Mouse (Mus musculus): ENCODE data around the gene Chtf18. TPM values are rescaled to one million over a fixed set of nuclear protein-coding genes. Genes with fewer than 3 reads are reported as not detected.

Chtf18 gene
- polyA plus RNA-seq (2015; fragmentation: Nextera tagmentation; extraction: Ambion mirVana), result 24.8 and 25.4 TPM in 2 replicates

DNA sequence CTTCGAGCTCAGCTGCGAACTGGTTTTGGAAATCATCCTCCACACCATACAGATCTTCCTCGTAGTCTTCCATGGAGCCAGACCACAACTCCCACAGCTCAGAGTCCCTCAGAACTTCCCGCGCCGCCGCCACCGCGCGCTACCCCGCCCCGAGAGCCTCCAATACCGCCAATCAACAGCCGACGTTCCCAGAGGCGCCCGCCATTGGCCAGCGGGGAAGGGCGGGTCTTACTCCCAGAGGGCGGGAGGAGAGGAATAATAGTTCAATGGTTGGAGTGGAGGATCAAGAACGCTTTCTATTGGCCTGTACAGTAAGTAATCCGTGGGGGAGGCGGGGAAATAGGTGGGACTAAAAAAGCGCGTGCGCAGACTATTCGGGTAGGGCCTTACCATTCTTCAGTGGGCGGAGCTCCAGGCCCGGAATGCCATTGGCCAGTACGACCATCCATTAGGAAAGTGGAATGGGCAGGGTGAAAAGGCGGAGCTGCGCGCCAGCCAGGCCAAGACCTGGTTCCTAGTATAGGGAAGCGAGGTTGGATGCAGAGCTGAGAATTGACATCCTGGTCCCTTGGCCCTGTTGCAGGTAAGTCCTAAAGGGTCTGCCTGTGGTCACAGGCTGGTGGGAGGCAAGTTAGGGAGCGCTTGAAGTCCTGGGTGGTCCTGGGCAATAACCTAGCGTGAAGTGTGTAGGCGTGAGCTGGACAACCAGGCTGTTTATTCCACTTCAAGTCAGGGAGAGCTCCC, at the start of gene Chtf18, which contains the start of gene Rpusd1:
TSS of gene Chtf18 (minus strand) at position 155 of the 744 bp plus-strand sequence.
TSS of gene Rpusd1 (plus strand) at position 406 of the 744 bp plus-strand sequence.
- Histone ChIP-seq H3K4me1 (replicated peaks) (peaks cover 44% of the 10 kb centered on the region), H3K27ac (peak within 1 kb of the TSS; percentile 43; the same call in 1 of the 2 replicates), H3K4me3 (replicated peaks) (peak within 1 kb of the TSS; percentile 79), H3K9me3 (replicated peaks) (no peaks in the 10 kb centered on the region), H3K9ac (peak within 1 kb of the TSS; percentile 86), H3K4me2 (peak within 1 kb of the TSS; percentile 92), H3K36me3 (peaks cover 35% of the 10 kb centered on the region), H3K27me3 (no peaks in the 10 kb centered on the region)
- ATAC-seq (ENCODE audit: low read depth) (peak; percentile 97), DNase-seq (peak; percentile 100)
- 2% methylated on average over 37 of the region's 37 CpGs for WGBS (ENCODE audit: insufficient replicate concordance)

DNA sequence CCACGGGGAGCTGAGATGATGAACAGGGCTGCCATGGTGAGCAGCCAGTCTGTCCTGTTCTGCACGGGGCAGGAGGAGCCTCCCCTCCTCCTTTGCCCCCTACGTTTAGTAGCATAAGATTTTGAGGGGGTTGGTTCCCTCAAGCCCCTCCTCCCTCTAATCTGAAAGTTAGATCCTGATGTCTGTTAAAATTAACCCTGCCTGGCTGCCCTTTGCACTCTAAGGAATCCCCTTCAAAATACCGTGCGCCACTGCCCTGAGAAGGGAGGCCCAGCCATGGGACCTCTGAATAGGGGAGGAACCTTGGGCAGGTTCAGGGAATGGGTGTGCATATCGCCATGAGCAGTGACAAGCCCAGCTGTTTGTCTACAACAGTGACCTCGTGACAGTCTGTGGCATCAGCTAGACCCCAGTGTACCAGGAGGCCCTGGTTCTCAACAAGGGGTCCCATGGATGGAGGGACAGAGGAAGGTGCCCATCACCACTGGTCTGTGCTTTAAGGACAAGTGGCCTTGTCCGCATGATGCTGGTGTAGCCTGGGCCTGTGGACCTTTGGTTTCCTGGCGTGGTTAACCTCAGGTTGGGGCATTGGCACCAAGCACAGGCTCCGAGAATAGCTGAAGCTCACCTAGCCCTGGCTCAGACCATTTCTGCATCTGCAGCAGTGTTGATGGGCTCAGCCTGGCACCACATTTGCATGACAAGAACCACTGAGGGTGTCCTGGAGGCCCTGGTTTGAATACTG, 48.3 kb upstream of the Chtf18 start:
- Histone ChIP-seq H3K9ac (peak overlapping the region; percentile 26; the same call in 1 of the 2 replicates), H3K4me2 (peak overlapping the region; percentile 79; the same call in 1 of the 2 replicates)
- ATAC-seq (ENCODE audit: low read depth), result no peak

DNA sequence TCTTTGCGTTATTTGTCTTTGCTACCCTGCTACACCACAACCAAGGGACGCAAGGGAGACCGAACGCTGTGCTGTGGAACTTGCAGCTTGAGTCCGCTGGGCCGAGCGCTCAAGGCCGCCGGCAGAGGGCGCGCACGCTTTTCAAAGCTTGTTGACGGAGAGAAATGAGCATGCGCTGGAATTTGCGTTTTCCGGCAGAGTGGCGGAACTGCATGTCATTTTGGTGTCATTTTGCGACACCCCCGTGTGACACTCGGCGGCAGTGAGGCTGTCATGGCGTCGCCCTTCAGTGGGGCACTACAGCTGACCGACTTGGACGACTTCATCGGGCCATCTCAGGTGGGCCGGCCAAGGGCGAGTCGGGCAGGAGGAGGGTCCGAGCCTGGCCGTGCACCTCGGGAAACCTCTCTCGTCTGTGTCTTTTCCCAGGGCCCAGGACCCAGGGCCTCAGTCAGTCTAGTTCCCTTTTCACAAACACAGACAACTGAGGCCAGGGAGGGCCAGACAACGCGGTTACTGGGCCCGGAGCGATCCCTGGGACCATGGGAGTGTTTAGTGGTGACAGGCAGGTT, 46.4 kb upstream of the Chtf18 start, which contains the start of gene Narfl:
TSS of gene Narfl (plus strand) at position 228 of the 572 bp plus-strand sequence.
- peaks cover 19% of the 10 kb centered on the region for H3K36me3 ChIP-seq
- H3K27me3 ChIP-seq, result peaks cover 11% of the 10 kb centered on the region
- ATAC-seq (ENCODE audit: low read depth), result peak; percentile 82

More for the DNA sequence above, 48.3 kb upstream of the Chtf18 start:
- Histone ChIP-seq H3K4me1 (replicated peaks) (peaks cover 18% of the 10 kb centered on the region), H3K36me3 (peaks cover 36% of the 10 kb centered on the region), H3K27ac (no peak overlapping the region), H3K4me3 (replicated peaks) (0 out of 2 replicates have a peak overlapping the region, but pooled peaks have one; percentile 73), H3K27me3 (peaks cover 5% of the 10 kb centered on the region; the same call in 1 of the 2 replicates), H3K9me3 (replicated peaks) (no peaks in the 10 kb centered on the region)
- DNase-seq, result no peak
- 70% methylated on average over 10 of the region's 10 CpGs for WGBS (ENCODE audit: insufficient replicate concordance)

DNA sequence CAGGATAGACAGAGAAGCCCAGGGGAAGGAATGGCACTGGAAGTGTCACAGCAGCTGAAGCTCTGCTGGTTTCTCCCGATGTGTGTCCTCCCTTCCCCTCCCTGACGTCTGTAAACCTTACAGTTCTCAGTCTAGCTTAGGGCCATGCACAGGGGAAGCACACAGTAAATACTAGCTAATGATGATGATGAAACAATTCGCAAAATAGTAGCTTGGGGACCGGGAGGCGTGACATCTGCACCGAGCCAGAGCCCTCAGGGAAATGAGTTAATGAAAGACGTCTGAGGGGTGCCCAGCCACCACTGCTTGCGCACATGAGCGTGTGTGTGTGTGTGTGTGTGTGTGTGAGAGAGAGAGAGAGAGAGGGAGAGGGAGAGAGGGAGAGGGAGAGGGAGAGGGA, 42.1 kb upstream of the Chtf18 start:
- Histone ChIP-seq H3K27ac (no peak overlapping the region), H3K36me3 (no peaks in the 10 kb centered on the region), H3K9ac (no peak overlapping the region), H3K4me1 (replicated peaks) (peaks cover 3% of the 10 kb centered on the region), H3K9me3 (replicated peaks) (no peaks in the 10 kb centered on the region), H3K27me3 (peaks cover 27% of the 10 kb centered on the region), H3K4me3 (replicated peaks) (no peak overlapping the region), H3K4me2 (no peak overlapping the region)
- ATAC-seq (ENCODE audit: low read depth) (no peak), DNase-seq (no peak)
- WGBS (ENCODE audit: insufficient replicate concordance), result 51% methylated on average over 9 of the region's 9 CpGs

More for the DNA sequence above, 46.4 kb upstream of the Chtf18 start, which contains the start of gene Narfl:
- Histone ChIP-seq H3K9me3 (replicated peaks) (no peaks in the 10 kb centered on the region), H3K4me2 (peak within 1 kb of the TSS; percentile 79), H3K4me3 (replicated peaks) (peak within 1 kb of the TSS; percentile 73), H3K4me1 (replicated peaks) (peaks cover 18% of the 10 kb centered on the region), H3K27ac (no peak within 1 kb of the TSS), H3K9ac (peak within 1 kb of the TSS; percentile 82)
- DNase-seq, result peak; percentile 94
- under 1% methylated on average over 37 of the region's 37 CpGs for WGBS (ENCODE audit: insufficient replicate concordance)

DNA sequence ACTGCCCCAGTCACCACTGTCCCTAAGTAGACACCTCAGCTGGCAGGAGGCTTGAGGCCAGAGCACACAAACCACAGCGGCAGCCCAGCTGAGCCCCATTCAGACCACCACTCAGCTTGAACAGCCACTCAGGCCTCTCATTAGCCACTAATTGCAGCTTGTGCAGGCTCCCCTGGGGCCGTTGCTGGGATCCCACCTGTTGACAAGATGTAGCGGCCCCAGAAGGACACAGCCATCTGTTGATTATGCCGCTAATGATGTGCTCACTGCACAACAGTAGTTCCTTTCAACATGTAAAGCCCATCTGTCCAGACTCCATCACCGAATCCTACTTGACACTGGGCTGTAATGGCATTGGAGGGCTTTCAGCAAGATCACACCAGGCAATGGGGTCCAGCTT, 38.7 kb upstream of the Chtf18 start:
- ATAC-seq (ENCODE audit: low read depth) (no peak), DNase-seq (no peak)
- no peaks in the 10 kb centered on the region for H3K9me3 ChIP-seq (replicated peaks)
- H3K4me3 ChIP-seq (replicated peaks), result no peak overlapping the region
- H3K27ac ChIP-seq, result no peak overlapping the region
- no peaks in the 10 kb centered on the region for H3K36me3 ChIP-seq
- no peak overlapping the region for H3K4me2 ChIP-seq
- WGBS (ENCODE audit: insufficient replicate concordance), result 61% methylated on average over 5 of the region's 5 CpGs
- H3K27me3 ChIP-seq, result peaks cover 22% of the 10 kb centered on the region
- no peaks in the 10 kb centered on the region for H3K4me1 ChIP-seq (replicated peaks)
- H3K9ac ChIP-seq, result no peak overlapping the region

DNA sequence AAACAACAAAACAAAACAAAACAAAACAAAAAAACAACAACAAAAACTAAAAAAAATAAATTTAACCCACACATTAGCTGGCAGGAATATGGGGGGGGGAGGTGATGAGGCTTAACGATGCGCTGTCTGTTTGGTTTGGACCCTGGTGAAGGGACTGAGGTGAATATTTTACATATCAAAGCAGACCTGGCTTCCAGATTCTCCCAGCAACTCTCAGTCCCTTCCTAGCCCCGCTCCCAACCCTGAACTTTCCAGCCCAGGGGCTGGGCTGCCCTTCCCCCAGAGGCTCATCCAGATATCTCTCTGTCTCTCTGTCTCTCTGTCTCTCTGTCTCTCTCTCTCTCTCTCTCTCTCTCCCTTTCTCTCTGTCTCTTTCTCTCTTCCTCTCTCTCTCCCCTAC, 35.4 kb upstream of the Chtf18 start:
- Histone ChIP-seq H3K4me3 (replicated peaks) (no peak overlapping the region), H3K36me3 (no peaks in the 10 kb centered on the region), H3K9me3 (replicated peaks) (no peaks in the 10 kb centered on the region), H3K4me1 (replicated peaks) (no peaks in the 10 kb centered on the region), H3K4me2 (no peak overlapping the region), H3K27me3 (peaks cover 8% of the 10 kb centered on the region; the same call in 1 of the 2 replicates), H3K9ac (no peak overlapping the region), H3K27ac (no peak overlapping the region)
- no peak for ATAC-seq (ENCODE audit: low read depth)
- 23% methylated on average over 3 of the region's 3 CpGs for WGBS (ENCODE audit: insufficient replicate concordance)
- no peak for DNase-seq

DNA sequence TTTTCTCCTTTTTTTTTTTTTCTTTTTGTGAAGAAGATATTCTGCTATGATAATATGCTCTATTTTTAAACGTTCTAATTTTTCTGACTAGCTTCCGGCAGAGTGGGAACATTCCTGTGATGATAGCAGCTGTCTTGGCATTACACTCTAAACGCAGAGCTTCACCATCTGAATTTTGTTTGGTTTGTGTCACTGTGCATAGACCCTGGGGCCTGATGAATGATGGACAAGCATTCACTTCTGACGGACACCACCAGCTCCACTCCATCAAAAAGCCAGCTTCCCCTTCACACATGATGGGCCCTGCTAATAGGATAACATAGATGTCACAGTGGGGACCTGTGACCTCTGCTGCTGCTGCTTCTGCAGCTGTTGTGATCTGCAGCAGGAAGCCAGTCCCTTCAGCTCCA, 34.3 kb upstream of the Chtf18 start:
- ATAC-seq (ENCODE audit: low read depth) (no peak), DNase-seq (no peak)
- no peaks in the 10 kb centered on the region for H3K4me1 ChIP-seq (replicated peaks)
- no peak overlapping the region for H3K27ac ChIP-seq
- no peak overlapping the region for H3K9ac ChIP-seq
- no peak overlapping the region for H3K4me3 ChIP-seq (replicated peaks)
- peaks cover 6% of the 10 kb centered on the region; the same call in 1 of the 2 replicates for H3K27me3 ChIP-seq
- H3K4me2 ChIP-seq, result no peak overlapping the region
- H3K36me3 ChIP-seq, result no peaks in the 10 kb centered on the region
- H3K9me3 ChIP-seq (replicated peaks), result no peaks in the 10 kb centered on the region
- WGBS (ENCODE audit: insufficient replicate concordance), result 43% methylated on average over 4 of the region's 4 CpGs

DNA sequence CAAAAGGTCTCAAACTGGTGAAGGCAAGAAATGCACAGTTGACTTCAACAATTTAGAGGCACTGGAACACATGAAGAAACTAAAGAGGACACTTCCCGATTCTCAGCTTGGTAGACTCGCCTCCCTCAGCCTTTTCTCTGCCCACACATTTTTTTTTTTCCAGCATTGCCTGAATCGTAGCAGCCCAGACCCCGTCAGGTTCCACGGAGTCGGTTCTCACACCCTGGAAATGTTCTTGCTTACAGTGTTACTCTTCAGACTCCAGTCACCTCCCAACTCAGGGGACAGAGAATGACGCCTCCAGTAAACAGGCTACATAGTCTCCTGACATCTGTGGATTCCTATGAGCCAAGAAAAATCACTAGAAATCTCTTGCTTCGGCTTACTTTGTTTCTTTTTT, 32.9 kb upstream of the Chtf18 start:
- no peak for ATAC-seq (ENCODE audit: low read depth)
- no peaks in the 10 kb centered on the region for H3K4me1 ChIP-seq (replicated peaks)
- H3K4me2 ChIP-seq, result no peak overlapping the region
- no peaks in the 10 kb centered on the region for H3K9me3 ChIP-seq (replicated peaks)
- no peak for DNase-seq
- no peak overlapping the region for H3K4me3 ChIP-seq (replicated peaks)
- H3K27ac ChIP-seq, result no peak overlapping the region
- H3K27me3 ChIP-seq, result no peaks in the 10 kb centered on the region
- WGBS (ENCODE audit: insufficient replicate concordance), result 51% methylated on average over 8 of the region's 8 CpGs
- no peak overlapping the region for H3K9ac ChIP-seq
- H3K36me3 ChIP-seq, result no peaks in the 10 kb centered on the region

DNA sequence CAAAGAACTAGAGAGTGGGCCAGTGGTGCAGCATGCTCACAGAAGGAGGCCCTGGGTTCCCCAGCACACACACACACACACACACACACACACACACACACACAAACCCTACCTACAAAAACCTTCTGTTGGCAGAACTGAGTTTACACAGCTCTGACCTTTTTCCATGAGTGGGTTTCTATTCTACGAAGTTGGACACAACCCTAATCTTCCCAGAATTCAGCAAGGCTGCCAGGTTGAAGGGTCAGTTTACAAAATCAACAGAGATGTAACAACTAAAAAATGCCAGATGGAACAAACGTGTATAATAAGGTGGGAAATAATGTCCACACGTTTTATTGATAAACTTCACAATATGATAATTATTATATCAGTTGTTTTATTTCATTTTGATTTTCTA, 30.5 kb upstream of the Chtf18 start:
- Histone ChIP-seq H3K4me3 (replicated peaks) (no peak overlapping the region), H3K27ac (no peak overlapping the region), H3K4me2 (no peak overlapping the region), H3K9ac (no peak overlapping the region), H3K27me3 (0 out of 2 replicates have a peak, but pooled peaks cover 3% of the 10 kb centered on the region), H3K4me1 (replicated peaks) (no peaks in the 10 kb centered on the region), H3K9me3 (replicated peaks) (no peaks in the 10 kb centered on the region), H3K36me3 (no peaks in the 10 kb centered on the region)
- DNase-seq (no peak), ATAC-seq (ENCODE audit: low read depth) (no peak)
- 52% methylated on average over 3 of the region's 3 CpGs for WGBS (ENCODE audit: insufficient replicate concordance)

DNA sequence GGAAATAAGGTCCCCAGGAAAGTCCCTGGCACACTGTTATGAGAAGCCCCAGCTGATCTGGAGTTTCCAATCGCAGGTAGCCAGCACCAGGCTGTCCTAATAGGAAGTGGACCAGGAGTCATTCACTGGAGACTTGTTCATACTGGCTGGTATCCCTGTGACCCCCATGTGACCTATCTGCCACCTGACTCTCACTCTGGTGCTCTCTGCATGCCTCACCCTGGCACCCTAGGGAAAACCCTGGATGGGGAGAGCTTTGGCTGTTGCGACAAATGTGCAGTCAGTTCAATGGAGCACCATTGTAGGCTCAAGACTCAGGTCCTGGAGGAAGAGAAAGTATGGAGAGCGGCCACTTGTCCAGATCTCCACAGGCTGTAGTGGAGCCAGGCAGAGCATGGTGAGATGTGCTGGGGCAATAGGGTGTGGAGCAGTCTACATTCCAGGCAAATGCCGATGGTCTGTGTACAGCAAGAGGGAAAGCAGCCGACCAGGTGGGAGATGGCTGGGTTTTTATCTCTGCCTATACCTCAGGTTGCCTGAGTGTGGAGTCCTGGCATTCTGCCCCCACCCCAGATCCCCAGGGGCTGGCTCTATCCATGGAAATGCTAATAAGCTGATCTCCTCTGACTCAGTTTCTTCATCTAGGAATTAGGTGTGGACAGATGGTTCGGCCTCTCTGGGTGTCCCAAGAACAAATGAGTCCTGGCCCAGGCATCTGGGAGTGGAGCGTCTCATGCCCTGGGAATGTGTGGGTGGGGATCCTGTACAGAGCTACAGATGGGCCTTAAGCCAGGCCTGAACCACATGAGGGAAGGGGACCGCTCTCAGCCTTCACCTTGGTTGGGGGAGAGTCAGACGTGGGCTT, 29.4 kb upstream of the Chtf18 start:
- 63% methylated on average over 9 of the region's 9 CpGs for WGBS (ENCODE audit: insufficient replicate concordance)
- ATAC-seq (ENCODE audit: low read depth), result no peak
- Histone ChIP-seq H3K9me3 (replicated peaks) (no peaks in the 10 kb centered on the region), H3K4me1 (replicated peaks) (no peaks in the 10 kb centered on the region), H3K9ac (no peak overlapping the region), H3K27ac (no peak overlapping the region), H3K4me2 (no peak overlapping the region), H3K4me3 (replicated peaks) (no peak overlapping the region), H3K36me3 (no peaks in the 10 kb centered on the region), H3K27me3 (0 out of 2 replicates have a peak, but pooled peaks cover 3% of the 10 kb centered on the region)
- DNase-seq, result no peak
